Mouse (Mus musculus): ENCODE results near the gene Nck2.

DNA sequence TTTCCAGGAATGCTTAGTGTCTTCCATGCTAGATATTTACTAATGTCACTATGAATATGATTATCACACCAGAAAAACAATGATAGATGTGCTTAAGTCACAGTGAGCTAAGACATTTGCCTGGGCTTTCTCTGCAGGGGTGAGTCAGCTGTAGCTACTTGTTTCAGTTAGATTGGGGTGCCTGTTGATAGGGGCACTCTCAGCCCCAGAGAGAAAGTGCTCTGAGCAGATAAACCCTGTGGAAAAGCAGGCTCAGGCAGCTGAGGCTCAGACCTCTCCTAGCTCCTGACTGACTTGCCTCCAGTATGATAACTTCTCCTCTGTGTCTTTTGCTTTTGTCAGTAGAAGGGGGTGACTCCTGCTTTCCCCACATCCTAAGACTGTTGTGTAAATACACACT, 30.2 kb upstream of the Nck2 start:
- TF ChIP-seq POLR2A (IDR thresholded peaks at IDR 0.05; ENCODE audit: borderline replicate concordance, insufficient read depth, low read length): no peak
- no peak for TF ChIP-seq CTCF (IDR thresholded peaks at IDR 0.05; ENCODE audit: borderline replicate concordance, insufficient read depth, low read depth, low read length)
